Mouse (Mus musculus) cerebellum, postnatal 10 days (tissue): ENCODE data around the gene Ybx1.

Experiments
- DNase-seq, 2 experiments: peaks; one replicate each; pipeline ENCODE4 v3.0.0; 2021; ENCODE audit warnings: mixed read lengths in 2 of 2

Ybx1 gene

DNA sequence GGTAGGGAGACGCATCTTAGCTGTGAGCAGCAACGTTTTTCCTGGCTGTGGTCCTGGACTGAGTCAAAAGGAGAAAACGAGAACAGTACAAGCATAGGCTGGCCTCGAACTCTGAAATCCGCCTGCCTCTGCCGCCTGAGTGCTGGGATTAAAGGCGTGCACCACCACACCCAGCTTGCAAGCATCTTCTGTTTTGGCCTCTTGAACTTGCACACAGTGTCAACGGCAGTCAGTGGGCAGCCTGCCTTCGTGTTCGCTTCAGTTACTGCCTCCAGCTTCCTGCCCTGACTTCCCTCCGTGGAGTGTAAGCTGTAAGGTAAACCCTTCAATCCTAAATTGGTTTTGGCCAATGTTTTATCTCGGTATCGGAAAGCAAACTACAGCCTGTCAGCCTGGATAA lies 27.8 kb downstream of the Ybx1 start:
- no peak for DNase-seq

GRCm38 (mm10) chr4:119263459-119263858 lies 30.9 kb downstream of the Ybx1 start:
- no peak for DNase-seq

DNA sequence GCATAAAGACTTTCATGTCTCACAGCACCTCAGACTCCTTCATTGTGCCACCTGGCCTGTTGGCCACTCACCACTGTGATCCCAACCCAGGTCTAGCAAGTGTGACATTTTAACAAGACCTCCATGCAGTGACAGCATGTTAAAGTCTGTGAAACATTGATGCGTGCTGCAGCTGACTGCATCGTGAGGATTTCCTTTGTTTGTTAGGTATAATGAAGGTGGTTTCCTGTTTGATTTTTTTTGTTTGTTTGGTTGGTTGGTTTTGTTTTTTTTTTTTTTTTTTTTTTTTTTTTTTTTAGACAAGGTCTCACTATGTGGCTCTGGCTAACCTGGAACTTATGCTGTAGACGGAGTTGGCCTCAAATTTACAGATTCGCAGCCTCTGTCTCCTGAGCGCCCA lies 31.9 kb downstream of the Ybx1 start:
- no peak for DNase-seq

DNA sequence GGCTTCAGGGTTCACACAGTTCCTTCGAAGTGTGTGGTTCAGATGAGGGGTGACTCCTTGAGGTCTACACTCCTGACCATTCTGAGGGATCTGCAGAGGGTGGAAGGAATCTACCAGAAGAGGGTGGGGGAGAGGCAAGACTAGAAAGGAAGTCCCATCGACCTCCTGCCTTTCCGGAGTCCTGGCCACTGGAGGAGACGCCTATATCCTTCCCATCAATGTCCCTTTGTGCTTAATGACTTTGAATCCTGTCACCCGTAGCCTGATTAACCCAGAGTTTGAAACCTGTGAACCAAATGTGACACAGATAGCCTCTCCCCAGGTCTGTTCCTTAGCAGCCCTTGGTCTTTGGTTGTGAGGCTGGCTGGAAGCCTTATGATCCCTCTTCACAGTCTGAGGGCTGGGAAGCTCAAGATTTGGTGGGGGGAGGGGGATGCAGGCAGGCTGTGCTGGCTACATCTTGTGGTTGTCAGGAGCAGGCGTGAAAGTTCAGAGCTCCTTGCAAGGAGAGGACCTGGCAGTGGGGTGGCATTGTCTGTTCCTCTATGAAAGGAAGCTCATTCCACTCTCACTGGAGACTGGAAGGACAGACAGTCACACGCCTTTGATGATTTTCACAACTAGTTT lies 33.2 kb downstream of the Ybx1 start:
- DNase-seq, result no peak

DNA sequence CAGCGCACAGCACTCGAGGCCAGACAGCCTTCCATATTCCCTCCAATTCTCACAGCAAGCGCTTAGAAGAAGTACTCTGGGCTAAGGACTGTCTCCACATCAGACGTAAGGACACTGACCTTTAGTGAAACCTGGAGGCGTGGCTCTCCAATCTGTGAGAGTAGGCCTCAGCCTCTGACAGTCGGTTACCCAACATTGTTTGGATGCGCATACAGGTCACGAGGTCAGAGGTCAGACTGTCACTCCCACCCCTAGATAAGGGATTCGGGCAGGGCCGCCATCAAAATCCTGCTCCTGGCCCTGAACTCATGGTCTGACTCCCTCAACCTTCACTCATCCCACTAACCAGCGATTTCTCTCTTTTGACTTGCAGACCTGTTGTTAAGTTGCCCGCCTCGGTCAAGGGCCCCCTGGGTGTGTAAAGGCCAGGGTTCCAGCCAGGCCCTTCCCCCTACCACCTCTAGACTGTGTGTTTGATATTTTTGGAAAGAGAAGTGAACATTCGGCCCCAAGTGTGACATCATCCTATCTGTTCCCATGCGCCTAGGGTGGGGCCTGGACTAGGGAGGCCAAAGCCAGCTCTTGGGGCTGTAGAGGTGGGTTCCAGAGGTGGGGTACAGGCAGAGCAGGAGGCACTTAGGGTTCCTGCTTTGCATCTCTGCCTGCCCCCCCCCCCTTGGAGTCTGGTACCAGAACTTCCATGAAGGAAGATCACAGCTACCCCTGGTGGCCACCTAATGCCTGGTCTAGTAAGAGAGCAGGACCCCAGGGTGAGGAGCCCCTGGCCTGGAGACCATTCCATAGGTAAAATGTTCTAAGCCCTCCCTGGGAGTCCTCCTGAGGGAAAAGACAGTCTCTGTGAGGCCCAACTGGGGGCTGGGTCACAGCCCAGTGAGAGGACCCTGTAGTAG lies 34.8 kb downstream of the Ybx1 start:
- DNase-seq, result peak in 1 of 2 experiments; percentile 34

- DNase-seq, result no peak
Observed at GRCm38 (mm10) chr4:119257083-119257482, 37.3 kb downstream of the Ybx1 start.

GRCm38 (mm10) chr4:119255351-119255750 lies 39.1 kb downstream of the Ybx1 start, which contains the start of gene Cldn19:
Gene Cldn19 (plus strand): TSS chr4:119255414.
- DNase-seq, result peak; percentile 48 to 59

- peak; percentile 65 to 79 for DNase-seq
Observed at GRCm38 (mm10) chr4:119254012-119254618, 40.3 kb downstream of the Ybx1 start.

- no peak for DNase-seq
Observed at GRCm38 (mm10) chr4:119252025-119252808, 42.2 kb downstream of the Ybx1 start.

DNA sequence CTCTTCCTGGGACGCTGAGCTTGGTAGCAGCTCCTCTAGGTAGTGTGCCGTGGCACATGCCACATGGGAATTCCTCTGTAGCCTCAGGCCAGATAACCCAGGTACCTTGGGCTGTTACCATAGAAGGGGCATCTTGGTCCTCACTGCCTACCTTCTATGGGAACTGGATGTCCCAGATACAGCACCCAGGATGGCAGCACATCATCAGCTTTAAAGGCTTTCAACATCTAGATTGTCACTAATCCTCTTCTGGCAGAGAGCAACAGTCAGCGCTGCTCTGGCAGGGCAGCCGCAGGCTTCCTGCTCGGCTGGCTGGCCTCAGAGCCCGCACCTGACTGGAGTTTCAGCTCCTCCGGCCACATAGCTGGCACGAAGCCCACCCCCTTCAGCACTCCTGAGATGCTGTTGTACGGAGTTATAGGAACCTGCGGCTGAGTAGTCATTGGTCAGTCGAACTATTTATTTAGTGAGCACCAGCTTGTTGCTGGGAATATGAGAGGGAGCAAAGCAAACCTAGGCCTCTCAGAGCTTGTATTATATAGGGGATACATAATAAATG lies 45.9 kb downstream of the Ybx1 start:
- peak; percentile 60 to 69 for DNase-seq

DNA sequence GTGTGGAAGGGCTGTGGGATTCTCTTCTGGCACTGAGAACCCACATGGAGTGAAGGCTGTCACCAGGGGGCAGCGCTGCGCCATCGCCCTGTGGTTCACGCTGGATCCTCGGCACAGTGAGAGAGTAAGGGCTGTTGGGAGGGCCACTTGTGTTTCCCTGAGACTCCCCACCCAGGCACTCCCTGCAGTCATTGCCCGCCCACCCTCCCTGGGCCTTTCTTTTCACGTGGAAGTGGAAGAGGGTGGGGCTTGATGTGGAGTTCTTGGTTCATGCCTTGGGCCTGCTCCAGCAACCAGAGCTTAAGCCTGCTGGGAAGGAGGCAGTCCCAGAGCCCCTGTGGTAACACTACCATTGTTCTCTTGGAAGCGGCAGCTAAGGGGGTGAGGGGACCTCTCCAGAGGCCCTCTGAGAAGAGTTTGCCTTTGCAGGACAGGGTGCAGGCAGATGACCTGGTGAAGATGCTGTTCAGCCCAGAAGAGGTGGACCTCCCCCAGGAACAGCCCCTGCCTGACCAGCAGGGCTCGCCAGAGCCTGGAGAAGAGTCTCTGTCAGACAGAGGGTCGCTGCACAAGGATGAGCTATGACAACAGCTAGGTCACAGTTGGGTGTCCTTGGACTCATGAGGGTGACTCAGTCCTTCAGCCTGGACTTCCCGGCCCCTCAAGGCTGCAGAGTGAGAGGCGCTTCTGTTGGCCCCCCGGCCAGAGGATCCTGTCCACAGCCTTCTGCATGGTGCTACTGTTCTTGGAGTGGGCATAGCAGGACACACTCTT lies 46.8 kb downstream of the Ybx1 start:
- peak; percentile 65 to 75 for DNase-seq

- DNase-seq, result no peak
Observed at GRCm38 (mm10) chr4:119246688-119247225, 47.6 kb downstream of the Ybx1 start.

GRCm38 (mm10) chr4:119245961-119246360 lies 48.4 kb downstream of the Ybx1 start:
- DNase-seq, result no peak

DNA sequence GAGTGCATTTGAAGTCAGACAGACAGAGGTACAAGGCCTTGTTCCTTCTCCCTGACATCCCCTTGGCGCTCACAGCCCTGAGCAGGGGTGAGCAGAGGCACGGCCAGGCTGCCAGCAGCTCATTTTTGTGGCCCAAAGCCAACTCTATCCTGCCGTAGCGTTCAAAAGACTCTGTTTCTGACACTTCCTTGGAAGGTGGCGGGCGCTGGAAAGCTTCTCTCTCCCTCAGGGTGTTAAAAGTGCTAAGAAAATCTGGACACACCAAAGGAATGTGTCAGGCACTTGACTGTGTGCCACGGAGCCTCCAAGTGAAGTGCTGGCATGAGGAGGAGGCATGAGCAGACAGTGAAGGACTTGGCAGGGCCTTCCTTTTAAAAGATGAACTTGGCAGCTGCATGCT lies 48.8 kb downstream of the Ybx1 start:
- DNase-seq, result peak; percentile 68 to 69

GRCm38 (mm10) chr4:119244468-119245240 lies 49.8 kb downstream of the Ybx1 start:
- DNase-seq, result no peak

- DNase-seq, result no peak
Observed at GRCm38 (mm10) chr4:119242571-119242970, 51.8 kb downstream of the Ybx1 start.

DNA sequence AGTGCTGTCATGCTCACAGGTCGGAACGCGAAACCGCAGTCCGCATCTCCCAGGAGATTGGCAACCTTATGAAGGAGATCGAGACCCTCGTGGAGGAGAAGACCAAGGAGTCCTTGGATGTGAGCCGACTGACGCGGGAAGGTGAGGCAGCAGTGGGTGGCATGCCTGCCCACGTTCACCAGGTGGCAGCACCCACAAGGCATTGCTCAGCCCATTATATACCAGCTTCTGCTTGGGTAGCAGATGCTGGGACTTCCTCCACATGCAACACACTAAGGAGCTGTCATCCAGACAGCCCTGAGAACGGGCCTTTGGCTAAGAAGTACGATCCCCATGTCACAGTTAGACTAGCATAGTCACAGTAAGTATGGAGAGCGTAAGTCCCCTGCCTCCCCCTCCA lies 52.7 kb downstream of the Ybx1 start:
- peak; percentile 68 to 71 for DNase-seq

DNA sequence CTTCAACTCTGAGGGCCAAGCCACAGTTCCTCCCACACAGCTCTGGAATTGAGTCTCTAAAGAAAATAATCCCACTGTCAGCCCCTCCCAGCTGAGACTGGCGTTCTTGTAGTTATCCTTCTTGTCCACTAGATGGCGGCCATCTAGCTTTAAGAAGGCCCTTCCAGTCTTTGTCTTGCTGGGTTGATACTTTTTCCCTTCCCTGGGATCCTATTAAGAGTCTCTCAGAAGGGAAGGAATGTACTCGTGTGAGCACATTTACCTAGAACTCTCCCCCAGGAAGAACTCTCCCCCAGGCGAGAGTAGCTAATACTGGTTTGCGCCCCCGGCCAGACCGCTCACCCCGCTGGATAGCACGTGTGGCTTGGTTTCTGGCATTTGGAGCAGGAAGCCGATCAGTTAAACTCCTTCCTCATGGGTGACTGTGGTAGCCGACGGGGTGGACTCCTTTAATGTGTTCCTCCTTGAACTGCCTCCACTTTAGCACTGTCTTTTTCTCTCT lies 55.2 kb downstream of the Ybx1 start:
- peak; percentile 50 to 73 for DNase-seq

GRCm38 (mm10) chr4:119238661-119239060 lies 55.7 kb downstream of the Ybx1 start:
- no peak for DNase-seq

GRCm38 (mm10) chr4:119234348-119234747 lies 60.1 kb downstream of the Ybx1 start:
- DNase-seq, result no peak
